Mouse (Mus musculus) megakaryocyte, embryonic 14.5 days (primary cell): Measurements from ENCODE around the gene Cntnap2.

Experiments used
- FLI1 ChIP-seq: IDR thresholded peaks from 2 replicates; pipeline ENCODE4 v1.6.1; 2012; ENCODE audit warnings: low read length, inconsistent platforms, mixed read lengths
- GATA1 ChIP-seq: IDR thresholded peaks from 3 replicates; pipeline ENCODE4 v1.6.1; 2012; ENCODE audit warnings: mixed read lengths, low read length, inconsistent platforms, borderline replicate concordance

DNA sequence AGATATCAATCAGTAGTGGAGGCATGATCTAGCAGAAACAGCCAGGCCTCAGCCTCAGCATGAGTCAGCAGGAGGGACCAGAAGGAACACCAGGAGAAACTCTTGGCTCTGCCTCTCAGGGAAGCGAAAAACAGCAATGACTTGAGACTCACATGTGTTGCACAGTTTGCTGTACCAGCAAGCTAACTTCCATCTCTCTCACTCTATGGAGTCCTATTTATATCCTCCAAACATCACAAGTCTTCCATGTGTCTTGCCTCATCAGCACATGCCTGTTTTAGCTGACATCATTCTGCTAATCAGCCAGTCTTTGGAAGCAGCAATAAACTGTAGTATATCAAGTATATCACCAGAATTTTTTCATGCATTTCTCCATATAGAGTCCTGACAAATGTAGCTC, 182.1 kb downstream of the Cntnap2 start:
- TF ChIP-seq GATA1 (no peak), FLI1 (no peak)
